Mouse (Mus musculus) lung, embryonic 15.5 days (tissue): ENCODE measurements around the gene Brk1. TPM values are rescaled to one million over a fixed set of nuclear protein-coding genes. Genes with fewer than 3 reads are reported as not detected.

Source experiments
- ATAC-seq: fragments of 200-750 bp; cut with Nextera tagmentation; 2 replicates; pipeline ENCODE4 v1.8.0; 2017; ENCODE audit warnings: moderate number of reproducible peaks, borderline replicate concordance; ENCODE audit not compliant: low FRiP score, low TSS enrichment; ENCODE audit errors: extremely low read depth
- H3K27ac ChIP-seq: fragments of 300-500 bp; sonication (generic); 2 replicates; pipeline ENCODE4 v1.5.1; 2015; ENCODE audit warnings: moderate library complexity, mild to moderate bottlenecking, inconsistent platforms
- H3K27me3 ChIP-seq: fragments of 300-500 bp; sonication (generic); 2 replicates; pipeline ENCODE4 v1.6.1; 2015; ENCODE audit warnings: inconsistent platforms
- H3K36me3 ChIP-seq: fragments of 300-500 bp; sonication (generic); 2 replicates; pipeline ENCODE4 v1.6.1; 2015; ENCODE audit warnings: inconsistent platforms
- H3K4me1 ChIP-seq: fragments of 300-500 bp; sonication (generic); 2 replicates; pipeline ENCODE4 v1.6.1; 2015; ENCODE audit warnings: inconsistent platforms
- H3K4me2 ChIP-seq: fragments of 300-500 bp; sonication (generic); 2 replicates; pipeline ENCODE4 v1.6.1; 2015; ENCODE audit warnings: inconsistent platforms, mild to moderate bottlenecking, moderate library complexity
- H3K4me3 ChIP-seq: fragments of 300-500 bp; sonication (generic); 2 replicates; pipeline ENCODE4 v1.5.1; 2015; ENCODE audit warnings: mild to moderate bottlenecking, inconsistent platforms
- H3K9ac ChIP-seq: fragments of 300-500 bp; sonication (generic); 2 replicates; pipeline ENCODE4 v1.6.1; 2015; ENCODE audit warnings: inconsistent platforms
- H3K9me3 ChIP-seq: fragments of 300-500 bp; sonication (generic); 2 replicates; pipeline ENCODE4 v1.6.1; 2016; ENCODE audit warnings: inconsistent platforms
- WGBS: fragments of 180-500 bp; shearing (Covaris S2); methylation state at CpG from one replicate; pipeline ENCODE4 v1.1.7; 2015; 5-methylcytosine and 5-hydroxymethylcytosine counted together
- polyA plus RNA-seq: library from polyadenylated mRNA; unstranded; fragments of >200 nt; fragmentation: Nextera tagmentation; extraction: Ambion mirVana; gene quantifications from 2 replicates; pipeline ENCODE4 v1.2.1, GENCODE M21; 2015

Gene Brk1
- polyA plus RNA-seq, 1 experiment from 2014 or later = 224 TPM

DNA sequence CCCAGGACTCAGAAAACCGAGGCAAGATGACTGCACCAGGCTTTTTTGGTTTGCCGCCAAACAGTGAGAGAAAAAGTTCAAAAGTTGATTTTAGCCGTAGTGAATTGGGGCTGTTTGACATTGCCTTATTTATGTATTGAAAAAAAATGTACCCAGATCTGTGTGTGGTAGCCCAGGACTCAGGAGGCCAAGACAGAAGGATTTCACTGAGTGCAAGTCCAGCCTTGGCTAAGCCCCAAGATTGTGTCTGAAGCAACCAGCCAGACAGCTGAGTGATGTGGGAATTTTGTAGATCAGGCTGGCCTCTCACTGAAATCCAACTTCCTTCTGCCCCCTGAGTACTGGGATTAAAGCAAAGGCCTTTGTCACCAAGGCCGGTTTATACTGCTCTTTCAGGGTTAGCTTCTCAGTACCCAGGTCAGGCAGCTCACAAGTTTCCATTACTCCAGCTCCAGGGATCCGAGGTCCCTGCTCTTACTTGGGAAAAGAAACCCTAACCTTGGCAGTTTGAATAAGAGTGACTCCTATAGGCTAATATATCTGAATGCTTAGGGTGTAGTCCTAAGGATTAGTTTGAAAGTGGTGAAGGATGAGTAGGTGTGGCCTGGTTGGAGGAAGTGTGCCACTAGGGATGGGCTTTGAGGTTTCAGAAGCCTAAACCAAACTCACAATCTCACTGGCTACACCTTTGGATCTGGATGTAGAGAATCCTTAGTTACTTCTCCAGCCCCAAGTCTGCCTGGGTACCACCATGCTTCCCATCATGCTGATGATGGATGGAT is 20.6 kb downstream of the Brk1 start:
- H3K27me3 ChIP-seq = no peaks in the 10 kb centered on the region
- H3K9me3 ChIP-seq = no peaks in the 10 kb centered on the region
- H3K4me2 ChIP-seq = peak overlapping the region; percentile 68
- peak overlapping the region; percentile 62 for H3K9ac ChIP-seq
- no peak overlapping the region for H3K27ac ChIP-seq
- H3K4me1 ChIP-seq = peaks cover 16% of the 10 kb centered on the region
- WGBS = 31% methylated on average over 5 of the region's 5 CpGs
- peaks cover 28% of the 10 kb centered on the region for H3K36me3 ChIP-seq
- ATAC-seq = no peak
- H3K4me3 ChIP-seq = peak overlapping the region; percentile 56

DNA sequence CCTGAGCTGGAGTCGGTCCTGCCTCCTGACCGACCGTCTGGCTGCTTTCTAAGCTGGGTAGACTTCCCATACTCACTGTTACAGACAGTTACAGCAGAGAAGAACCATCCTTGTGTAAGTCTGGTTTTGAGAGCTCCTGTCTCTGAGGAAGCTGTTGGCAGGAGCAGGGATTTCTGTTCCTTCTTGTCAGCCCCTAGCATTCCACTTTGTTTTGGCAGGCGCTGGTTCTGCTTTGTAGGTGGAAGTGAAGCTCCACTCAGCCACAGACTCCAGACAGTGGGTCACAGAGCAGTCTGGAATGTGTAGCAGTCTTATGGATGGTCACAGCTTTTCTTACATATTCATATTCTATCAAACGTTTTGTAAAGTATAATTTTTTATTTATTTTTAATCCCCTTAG is 25.8 kb downstream of the Brk1 start:
- Histone ChIP-seq H3K9me3 (no peaks in the 10 kb centered on the region), H3K9ac (no peak overlapping the region), H3K4me3 (no peak overlapping the region), H3K27me3 (no peaks in the 10 kb centered on the region), H3K27ac (no peak overlapping the region), H3K4me1 (peaks cover 8% of the 10 kb centered on the region), H3K36me3 (peaks cover 49% of the 10 kb centered on the region), H3K4me2 (no peak overlapping the region)
- 80% methylated on average over 5 of the region's 5 CpGs for WGBS
- no peak for ATAC-seq

DNA sequence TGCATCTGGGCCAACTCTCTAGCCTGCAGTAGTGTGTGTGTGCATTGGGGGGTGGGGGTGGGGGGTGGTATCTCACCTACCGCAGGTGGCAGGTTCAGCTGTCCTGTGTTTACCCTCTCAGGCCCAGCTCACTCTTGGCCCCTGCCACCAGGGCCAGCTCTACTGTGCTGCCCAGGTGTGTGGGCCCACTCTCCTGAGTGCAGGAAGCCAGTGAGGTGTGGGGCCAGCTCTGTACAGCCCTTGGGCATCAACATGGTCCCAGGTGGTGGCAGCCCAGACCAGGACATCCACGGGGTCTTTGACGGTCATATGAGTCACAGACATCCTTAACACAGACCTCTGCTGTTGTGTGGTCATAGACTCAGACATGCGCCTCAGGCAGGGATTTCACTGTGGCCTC is 28.3 kb downstream of the Brk1 start:
- no peak overlapping the region for H3K4me2 ChIP-seq
- WGBS = 91% methylated on average over 4 of the region's 4 CpGs
- 0 out of 2 replicates have a peak, but pooled peaks have one; percentile 55 for ATAC-seq
- no peak overlapping the region for H3K4me3 ChIP-seq
- no peak overlapping the region for H3K9ac ChIP-seq
- H3K4me1 ChIP-seq = no peaks in the 10 kb centered on the region
- no peaks in the 10 kb centered on the region for H3K27me3 ChIP-seq
- H3K27ac ChIP-seq = no peak overlapping the region
- no peaks in the 10 kb centered on the region for H3K9me3 ChIP-seq
- peaks cover 42% of the 10 kb centered on the region for H3K36me3 ChIP-seq

DNA sequence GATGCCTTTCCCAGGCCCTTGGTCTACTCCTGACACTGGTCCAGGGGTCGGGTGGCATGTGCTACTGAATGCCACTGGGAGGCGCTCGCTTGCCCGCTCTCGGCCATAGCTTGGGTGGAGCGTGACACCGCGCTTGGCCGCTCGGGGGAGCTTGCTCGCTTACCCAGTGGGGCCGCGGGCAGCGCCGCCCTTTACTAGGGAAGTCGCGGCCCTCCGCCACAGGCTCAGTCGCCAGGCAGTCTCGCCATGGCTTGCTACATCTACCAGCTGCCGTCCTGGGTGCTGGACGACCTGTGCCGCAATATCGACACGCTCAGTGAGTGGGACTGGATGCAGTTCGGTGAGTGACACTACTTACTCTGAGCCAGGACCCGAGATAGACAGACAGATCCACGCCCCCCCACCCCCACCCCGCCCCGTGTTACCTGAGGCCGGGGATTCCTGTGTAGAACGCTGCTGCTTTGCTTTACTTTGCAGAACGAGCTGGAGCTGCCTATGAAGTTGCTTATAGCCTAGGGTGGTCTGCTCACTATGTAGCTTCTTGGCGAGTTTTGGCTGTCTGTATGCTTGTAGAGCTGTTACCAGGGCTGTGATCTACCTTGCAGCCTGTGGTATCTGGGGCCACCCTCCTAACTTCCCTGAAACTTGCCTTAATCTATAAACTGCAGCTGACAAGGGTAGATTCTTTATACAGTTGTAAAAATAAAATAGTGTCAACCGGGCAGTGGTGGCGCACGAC is 33.9 kb downstream of the Brk1 start, which contains the start of gene Irak2:
TSS of gene Irak2 (plus strand) at position 166 of the 739 bp plus-strand sequence.
- Histone ChIP-seq H3K4me1 (peaks cover 3% of the 10 kb centered on the region; the same call in 1 of the 2 replicates), H3K36me3 (no peaks in the 10 kb centered on the region), H3K9me3 (no peaks in the 10 kb centered on the region), H3K27me3 (no peaks in the 10 kb centered on the region), H3K27ac (no peak within 1 kb of the TSS), H3K4me3 (peak within 1 kb of the TSS; percentile 43), H3K4me2 (peak within 1 kb of the TSS; percentile 61), H3K9ac (peak within 1 kb of the TSS; percentile 33)
- WGBS = 7% methylated on average over 37 of the region's 37 CpGs
- peak; percentile 92 for ATAC-seq

DNA sequence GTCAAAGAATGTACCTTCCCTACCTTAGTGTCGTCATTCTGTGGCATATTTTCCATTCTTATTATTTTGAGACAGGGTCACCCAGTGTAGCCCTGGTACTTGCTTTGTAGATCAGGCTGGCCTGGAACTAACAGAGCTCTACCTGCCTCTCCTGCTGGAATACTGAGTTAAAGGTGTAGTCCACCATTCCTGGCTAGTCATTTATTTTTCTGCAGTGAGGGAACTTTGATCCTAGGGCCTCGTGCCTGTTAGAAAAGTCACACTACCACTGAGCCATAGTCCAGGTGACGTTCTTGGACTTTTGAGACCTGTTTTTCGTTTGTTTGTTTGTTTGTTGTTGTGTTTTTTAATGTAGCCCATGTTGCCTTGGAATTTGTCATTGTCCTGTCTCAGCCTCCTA is 34.6 kb downstream of the Brk1 start:
- H3K4me3 ChIP-seq = no peak overlapping the region
- no peaks in the 10 kb centered on the region for H3K27me3 ChIP-seq
- peaks cover 3% of the 10 kb centered on the region; the same call in 1 of the 2 replicates for H3K4me1 ChIP-seq
- no peak overlapping the region for H3K4me2 ChIP-seq
- no peak overlapping the region for H3K9ac ChIP-seq
- no peaks in the 10 kb centered on the region for H3K9me3 ChIP-seq
- H3K36me3 ChIP-seq = no peaks in the 10 kb centered on the region
- 76% methylated on average over 4 of the region's 4 CpGs for WGBS
- no peak for ATAC-seq
- H3K27ac ChIP-seq = no peak overlapping the region

DNA sequence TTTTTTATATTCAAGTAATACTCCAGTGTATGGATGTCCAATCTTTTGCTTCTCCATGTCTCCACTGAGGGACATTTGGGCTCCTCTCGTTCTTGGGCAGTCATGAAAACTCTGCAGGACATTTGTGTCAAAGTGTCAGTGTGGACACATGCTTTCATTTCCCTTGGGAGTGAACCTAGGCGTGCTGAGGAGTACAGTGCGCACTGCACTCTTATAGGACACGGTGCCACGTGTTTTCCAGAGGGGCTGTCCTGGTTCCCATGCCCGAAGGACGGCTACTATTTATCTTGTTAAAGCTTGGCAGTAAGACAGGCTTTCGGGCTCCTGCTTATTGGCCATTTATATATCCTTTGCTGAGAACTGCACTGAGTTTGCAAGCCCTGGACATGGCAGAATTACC is 38.0 kb downstream of the Brk1 start:
- no peak overlapping the region for H3K4me3 ChIP-seq
- ATAC-seq = no peak
- 77% methylated on average over 8 of the region's 8 CpGs for WGBS

DNA sequence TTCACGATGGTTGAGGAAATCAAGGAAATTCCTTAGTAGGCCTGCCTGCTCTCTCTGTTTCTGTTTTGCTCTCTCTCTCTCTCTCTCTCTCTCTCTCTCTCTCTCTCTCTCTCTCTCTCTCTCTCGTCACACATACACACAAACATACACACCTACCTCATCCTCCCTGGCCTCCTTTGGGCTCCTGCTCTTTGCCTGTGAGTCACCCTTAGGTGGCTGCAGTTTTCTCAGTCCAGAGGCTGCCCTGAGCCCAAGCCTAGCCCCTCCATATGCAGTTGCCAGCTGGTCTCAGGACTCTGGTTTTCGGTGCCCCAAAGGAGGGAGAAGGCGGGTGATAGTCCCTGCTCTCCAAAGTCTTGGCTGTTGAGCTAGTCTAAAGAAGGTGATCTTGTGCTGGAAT is 38.4 kb downstream of the Brk1 start:
- H3K4me3 ChIP-seq = no peak overlapping the region
- peaks cover 3% of the 10 kb centered on the region; the same call in 1 of the 2 replicates for H3K4me1 ChIP-seq
- H3K27me3 ChIP-seq = no peaks in the 10 kb centered on the region
- no peak overlapping the region for H3K9ac ChIP-seq
- no peaks in the 10 kb centered on the region for H3K36me3 ChIP-seq
- WGBS = 77% methylated on average over 4 of the region's 4 CpGs
- no peak overlapping the region for H3K4me2 ChIP-seq
- H3K27ac ChIP-seq = no peak overlapping the region
- no peak for ATAC-seq
- H3K9me3 ChIP-seq = no peaks in the 10 kb centered on the region

More for the DNA sequence above, 38.0 kb downstream of the Brk1 start:
- Histone ChIP-seq H3K27me3 (no peaks in the 10 kb centered on the region), H3K9ac (no peak overlapping the region), H3K27ac (no peak overlapping the region), H3K36me3 (no peaks in the 10 kb centered on the region), H3K4me1 (peaks cover 3% of the 10 kb centered on the region; the same call in 1 of the 2 replicates), H3K4me2 (no peak overlapping the region), H3K9me3 (no peaks in the 10 kb centered on the region)

DNA sequence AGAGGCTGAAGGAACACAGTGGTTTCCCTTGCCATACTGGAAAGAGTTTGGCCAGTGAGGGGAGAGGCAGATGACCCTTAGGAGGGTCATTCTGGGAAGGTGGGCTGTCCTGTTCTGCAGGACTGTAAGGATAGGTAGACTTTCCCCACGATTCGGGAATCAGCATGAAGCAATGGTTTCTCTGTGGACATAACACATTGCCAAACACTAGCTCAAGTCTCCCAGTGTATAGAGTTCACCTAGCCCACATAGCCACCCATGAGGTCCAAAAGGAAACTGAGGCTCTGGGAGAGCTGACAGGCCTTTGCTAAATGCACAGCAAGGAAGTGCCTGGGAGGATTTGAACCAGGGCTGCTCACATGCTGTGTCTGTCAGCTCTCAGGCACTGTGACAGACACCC is 39.4 kb downstream of the Brk1 start:
- WGBS = 87% methylated on average over 2 of the region's 2 CpGs
- H3K4me2 ChIP-seq = no peak overlapping the region
- H3K4me3 ChIP-seq = no peak overlapping the region
- H3K27me3 ChIP-seq = no peaks in the 10 kb centered on the region
- no peaks in the 10 kb centered on the region for H3K9me3 ChIP-seq
- no peak for ATAC-seq
- H3K4me1 ChIP-seq = no peaks in the 10 kb centered on the region
- H3K9ac ChIP-seq = no peak overlapping the region
- no peak overlapping the region for H3K27ac ChIP-seq
- no peaks in the 10 kb centered on the region for H3K36me3 ChIP-seq

DNA sequence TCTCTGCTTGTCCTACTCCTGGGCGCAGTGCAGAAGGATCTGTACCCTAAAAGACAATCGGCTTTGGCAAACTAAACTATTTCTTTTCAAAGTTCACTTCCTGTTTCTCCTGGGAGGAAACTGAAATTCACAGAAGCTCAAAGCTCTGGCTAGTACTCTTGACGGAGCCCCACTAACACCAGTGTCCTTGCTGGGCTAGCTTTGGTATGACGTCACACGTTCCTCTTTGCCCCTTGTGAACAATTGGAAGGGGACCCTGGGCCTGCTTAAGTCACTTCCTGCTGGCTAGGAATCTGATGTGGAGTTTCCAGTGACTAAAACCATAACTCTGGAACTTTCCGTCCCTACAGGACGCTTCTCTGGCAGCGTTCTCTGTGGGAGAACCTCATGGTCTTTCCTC is 40.2 kb downstream of the Brk1 start:
- ATAC-seq = no peak
- H3K27ac ChIP-seq = peak overlapping the region; percentile 8; the same call in 1 of the 2 replicates
- H3K4me1 ChIP-seq = 0 out of 2 replicates have a peak, but pooled peaks cover under 1% of the 10 kb centered on the region
- H3K9ac ChIP-seq = no peak overlapping the region
- H3K27me3 ChIP-seq = no peaks in the 10 kb centered on the region
- no peak overlapping the region for H3K4me3 ChIP-seq
- no peaks in the 10 kb centered on the region for H3K9me3 ChIP-seq
- H3K36me3 ChIP-seq = no peaks in the 10 kb centered on the region
- WGBS = 72% methylated on average over 8 of the region's 8 CpGs
- H3K4me2 ChIP-seq = no peak overlapping the region

DNA sequence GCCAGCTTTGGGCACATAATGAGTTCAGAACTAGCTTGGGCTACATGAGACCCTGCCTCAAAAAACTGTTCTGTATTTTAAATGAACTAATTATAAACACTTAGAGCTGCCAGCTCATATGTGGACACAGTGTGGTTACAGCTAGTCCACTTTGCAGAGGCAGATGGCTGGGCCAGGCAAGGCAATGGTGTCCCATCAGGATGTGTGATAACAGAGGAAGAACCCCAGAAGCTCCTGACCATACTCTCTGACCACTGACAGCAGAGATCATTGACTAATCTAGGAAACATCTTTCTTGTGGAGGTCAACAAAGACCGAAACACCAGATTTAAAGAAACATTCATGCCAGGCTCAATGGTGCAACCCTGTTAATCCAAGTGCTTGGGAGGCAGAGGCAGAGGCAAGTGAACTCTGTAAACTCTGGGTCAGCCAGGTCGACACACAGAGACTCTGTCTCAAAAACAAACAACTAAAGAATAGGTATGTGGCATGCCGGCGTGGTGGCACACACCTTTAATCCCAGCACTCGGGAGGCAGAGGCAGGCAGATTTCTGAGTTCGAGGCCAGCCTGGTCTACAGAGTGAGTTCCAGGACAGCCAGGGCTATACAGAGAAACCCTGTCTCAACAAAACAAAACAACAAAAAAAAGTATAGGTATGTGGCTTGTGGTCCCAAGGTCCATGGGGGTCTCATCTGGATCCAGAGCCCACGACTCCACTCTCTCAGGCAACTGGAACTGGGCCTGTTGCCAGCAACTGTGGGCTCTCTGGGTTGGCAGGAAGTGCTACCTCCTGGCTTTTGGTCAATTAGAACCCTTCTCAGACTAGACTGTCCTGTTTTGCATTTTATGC is 45.0 kb downstream of the Brk1 start:
- no peak overlapping the region for H3K27ac ChIP-seq
- no peak for ATAC-seq
- WGBS = 74% methylated on average over 7 of the region's 7 CpGs
- H3K4me2 ChIP-seq = no peak overlapping the region
- no peaks in the 10 kb centered on the region for H3K36me3 ChIP-seq
- no peak overlapping the region for H3K4me3 ChIP-seq
- H3K9ac ChIP-seq = no peak overlapping the region
- no peaks in the 10 kb centered on the region for H3K9me3 ChIP-seq
- no peaks in the 10 kb centered on the region for H3K27me3 ChIP-seq
- H3K4me1 ChIP-seq = 0 out of 2 replicates have a peak, but pooled peaks cover 5% of the 10 kb centered on the region

DNA sequence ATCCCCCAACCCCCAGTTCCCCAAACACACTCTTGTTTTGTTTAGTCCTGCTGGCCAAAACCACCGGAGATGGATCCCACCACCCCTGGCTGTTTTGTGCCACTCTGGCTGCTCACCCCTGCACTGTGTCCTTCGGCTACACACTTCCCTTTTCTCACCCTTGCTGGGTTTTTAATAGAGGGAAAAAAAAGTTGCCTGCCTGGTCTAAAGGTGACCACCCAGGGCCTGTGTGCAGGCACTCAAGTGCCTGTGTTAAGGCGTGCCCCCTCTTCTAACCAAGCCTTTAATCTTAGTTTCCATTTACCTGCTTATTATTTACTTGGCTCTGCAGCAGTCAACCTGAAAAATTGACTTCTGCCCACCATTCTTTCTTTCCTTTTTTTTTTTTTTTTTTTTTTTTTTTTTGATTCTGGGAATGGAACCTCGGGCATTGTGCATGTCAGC is 45.6 kb downstream of the Brk1 start:
- Histone ChIP-seq H3K9ac (no peak overlapping the region), H3K4me1 (0 out of 2 replicates have a peak, but pooled peaks cover 5% of the 10 kb centered on the region), H3K27ac (no peak overlapping the region), H3K9me3 (no peaks in the 10 kb centered on the region), H3K27me3 (no peaks in the 10 kb centered on the region), H3K36me3 (no peaks in the 10 kb centered on the region), H3K4me2 (no peak overlapping the region), H3K4me3 (no peak overlapping the region)
- ATAC-seq = no peak
- WGBS = 45% methylated on average over 4 of the region's 4 CpGs
